Mouse (Mus musculus): ENCODE measurements around the gene Crocc2.

DNA sequence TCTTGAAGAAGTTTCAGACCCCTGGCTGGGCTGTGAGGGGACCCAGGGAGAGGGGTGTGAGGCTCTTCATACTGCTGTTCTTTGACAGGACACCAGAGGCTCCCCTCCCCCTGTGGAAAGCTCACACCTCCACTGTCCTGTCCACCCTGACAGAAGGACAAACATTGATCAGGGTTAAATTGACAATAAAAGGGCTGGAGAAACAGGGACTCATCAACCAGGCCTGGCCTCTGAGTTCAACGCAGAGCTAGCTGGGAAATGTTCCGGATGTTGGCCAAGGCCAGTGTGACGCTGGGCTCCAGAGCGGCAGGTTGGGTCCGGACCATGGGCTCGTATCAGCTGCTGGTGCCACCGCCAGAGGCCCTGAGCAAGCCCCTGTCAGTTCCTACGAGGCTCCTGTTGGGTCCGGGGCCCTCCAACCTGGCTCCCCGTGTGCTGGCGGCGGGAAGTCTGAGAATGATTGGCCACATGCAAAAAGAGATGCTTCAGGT lies 33.4 kb upstream of the Crocc2 start, which contains the start of gene Agxt:
- TF ChIP-seq CTCF (IDR thresholded peaks at IDR 0.05; ENCODE audit: low read depth, low read length) (no peak), POLR2A (IDR thresholded peaks at IDR 0.05; ENCODE audit: borderline replicate concordance, low read depth, low read length) (no peak)
